Mouse (Mus musculus): ENCODE measurements around the gene Zfp318.

Gene Zfp318

GRCm38 (mm10) chr17:46452683-46453082, 69.2 kb downstream of the Zfp318 start:
- DNase-seq = no peak

GRCm38 (mm10) chr17:46453302-46453948, 69.9 kb downstream of the Zfp318 start:
- no peak for DNase-seq

GRCm38 (mm10) chr17:46453970-46454411, 70.5 kb downstream of the Zfp318 start:
- no peak for DNase-seq

GRCm38 (mm10) chr17:46454539-46454938, 71.0 kb downstream of the Zfp318 start:
- no peak for DNase-seq

- no peak for DNase-seq
Measured at GRCm38 (mm10) chr17:46455110-46455691, 71.7 kb downstream of the Zfp318 start.

GRCm38 (mm10) chr17:46457791-46458190, 74.3 kb downstream of the Zfp318 start:
- peak; percentile 45 to 58 for DNase-seq

- no peak for DNase-seq
Measured at GRCm38 (mm10) chr17:46458439-46458838, 74.9 kb downstream of the Zfp318 start.

GRCm38 (mm10) chr17:46460673-46461072, 77.1 kb downstream of the Zfp318 start:
- no peak for DNase-seq

- no peak for DNase-seq
Measured at GRCm38 (mm10) chr17:46461347-46461746, 77.8 kb downstream of the Zfp318 start.

- peak in 1 of 2 experiments; percentile 37 for DNase-seq
Measured at GRCm38 (mm10) chr17:46462226-46462625, 78.7 kb downstream of the Zfp318 start.

- peak; percentile 65 to 70 for DNase-seq
Measured at GRCm38 (mm10) chr17:46467830-46468229, 84.3 kb downstream of the Zfp318 start.
